Mouse (Mus musculus) liver, postnatal 0 days (tissue): ENCODE data around the gene Hsd3b7.

Experiments used
- CTCF ChIP-seq: sonication (generic); IDR thresholded peaks from 2 replicates; pipeline ENCODE4 v1.5.1; 2016; ENCODE audit warnings: antibody characterized with exemption, low read depth
- EP300 ChIP-seq: IDR thresholded peaks from 2 replicates; pipeline ENCODE4 v1.6.1; 2016; ENCODE audit warnings: antibody characterized with exemption, low read depth, mild to moderate bottlenecking

DNA sequence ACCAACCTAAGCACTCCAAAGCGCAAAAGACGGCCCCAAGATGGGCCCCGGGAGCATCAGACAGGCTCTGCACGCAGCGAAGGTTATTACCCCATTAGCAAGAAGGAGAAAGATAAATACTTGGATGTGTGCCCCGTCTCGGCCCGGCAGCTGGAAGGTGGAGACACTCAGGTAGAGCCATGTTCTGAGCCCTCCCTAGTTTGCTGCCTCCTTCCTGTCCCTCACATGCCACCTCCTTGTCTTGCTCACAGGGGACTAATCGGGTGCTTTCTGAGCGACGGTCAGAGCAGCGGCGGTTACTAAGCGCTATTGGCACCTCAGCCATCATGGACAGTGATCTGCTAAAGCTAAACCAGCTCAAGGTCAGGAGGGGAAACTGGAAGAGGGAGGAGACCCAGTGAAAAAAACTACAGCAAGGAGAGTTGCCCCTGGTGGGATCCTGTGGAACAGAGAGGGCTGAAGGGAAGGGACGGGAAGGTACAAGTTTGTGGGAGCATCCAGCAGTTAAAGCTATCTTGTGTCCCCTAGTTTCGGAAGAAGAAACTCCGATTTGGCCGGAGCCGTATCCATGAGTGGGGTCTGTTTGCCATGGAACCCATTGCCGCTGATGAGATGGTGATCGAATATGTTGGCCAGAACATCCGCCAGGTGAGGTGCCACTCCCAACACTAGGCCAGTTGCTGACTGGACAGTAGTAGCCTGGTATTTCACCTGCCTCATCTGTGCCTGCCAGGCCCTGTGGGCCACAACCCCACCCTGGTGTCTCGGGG, 3.1 kb upstream of the Hsd3b7 start:
- TF ChIP-seq CTCF, result no peak
- TF ChIP-seq EP300, result no peak
